Mouse (Mus musculus): Measurements from ENCODE around the gene Wdfy2. TPM values are rescaled to one million over a fixed set of nuclear protein-coding genes. Genes with fewer than 3 reads are reported as not detected.

Gene Wdfy2
- polyA plus RNA-seq, 1 experiment from 2014 or later: 14.8 TPM

GRCm38 (mm10) chr14:62870238-62870638, 32.8 kb downstream of the Wdfy2 start:
- 97% methylated on average over 7 of the region's 7 CpGs for WGBS

GRCm38 (mm10) chr14:62871431-62871830, 34.0 kb downstream of the Wdfy2 start:
- WGBS: 93% methylated on average over 5 of the region's 5 CpGs
- H3K36me3 ChIP-seq: peaks cover 12% of the 10 kb centered on the region
- peaks cover 12% of the 10 kb centered on the region for H3K9me3 ChIP-seq (replicated peaks)
- peaks cover 30% of the 10 kb centered on the region for H3K4me1 ChIP-seq
- no peak overlapping the region for H3K27ac ChIP-seq (replicated peaks)
- DNase-seq (ENCODE audit: low spot score): no peak
- no peak overlapping the region for H3K4me3 ChIP-seq
- H3K27me3 ChIP-seq (ENCODE audit: low read depth, poor library complexity, severe bottlenecking): no peaks in the 10 kb centered on the region

More at GRCm38 (mm10) chr14:62870238-62870638, 32.8 kb downstream of the Wdfy2 start:
- peaks cover 12% of the 10 kb centered on the region for H3K9me3 ChIP-seq (replicated peaks)
- no peaks in the 10 kb centered on the region for H3K27me3 ChIP-seq (ENCODE audit: low read depth, poor library complexity, severe bottlenecking)
- no peak overlapping the region for H3K27ac ChIP-seq (replicated peaks)
- H3K36me3 ChIP-seq: peaks cover 12% of the 10 kb centered on the region
- no peak overlapping the region for H3K4me3 ChIP-seq
- DNase-seq (ENCODE audit: low spot score): no peak
- peaks cover 36% of the 10 kb centered on the region for H3K4me1 ChIP-seq

GRCm38 (mm10) chr14:62871932-62872331, 34.5 kb downstream of the Wdfy2 start:
- WGBS: 93% methylated on average over 2 of the region's 2 CpGs
- no peak overlapping the region for H3K27ac ChIP-seq (replicated peaks)
- H3K4me1 ChIP-seq: peaks cover 29% of the 10 kb centered on the region
- H3K36me3 ChIP-seq: peaks cover 12% of the 10 kb centered on the region
- peaks cover 12% of the 10 kb centered on the region for H3K9me3 ChIP-seq (replicated peaks)
- H3K27me3 ChIP-seq (ENCODE audit: low read depth, poor library complexity, severe bottlenecking): no peaks in the 10 kb centered on the region
- H3K4me3 ChIP-seq: no peak overlapping the region
- no peak for DNase-seq (ENCODE audit: low spot score)

- DNase-seq (ENCODE audit: low spot score): no peak
- WGBS: 54% methylated on average over 4 of the region's 4 CpGs
- no peak overlapping the region for H3K4me3 ChIP-seq
Observed at GRCm38 (mm10) chr14:62873820-62874219, 36.3 kb downstream of the Wdfy2 start.

GRCm38 (mm10) chr14:62874348-62874747, 36.9 kb downstream of the Wdfy2 start:
- peaks cover 35% of the 10 kb centered on the region for H3K4me1 ChIP-seq
- no peaks in the 10 kb centered on the region for H3K27me3 ChIP-seq (ENCODE audit: low read depth, poor library complexity, severe bottlenecking)
- peak; percentile 52 for DNase-seq (ENCODE audit: low spot score)
- H3K4me3 ChIP-seq: no peak overlapping the region
- peak overlapping the region; percentile 67 for H3K27ac ChIP-seq (replicated peaks)
- 29% methylated on average over 8 of the region's 8 CpGs for WGBS
- peaks cover 12% of the 10 kb centered on the region for H3K9me3 ChIP-seq (replicated peaks)
- H3K36me3 ChIP-seq: peaks cover 12% of the 10 kb centered on the region

More at GRCm38 (mm10) chr14:62873820-62874219, 36.3 kb downstream of the Wdfy2 start:
- peaks cover 30% of the 10 kb centered on the region for H3K4me1 ChIP-seq
- peak overlapping the region; percentile 73 for H3K27ac ChIP-seq (replicated peaks)
- H3K9me3 ChIP-seq (replicated peaks): peaks cover 12% of the 10 kb centered on the region
- H3K36me3 ChIP-seq: peaks cover 12% of the 10 kb centered on the region
- no peaks in the 10 kb centered on the region for H3K27me3 ChIP-seq (ENCODE audit: low read depth, poor library complexity, severe bottlenecking)

- Histone ChIP-seq H3K4me3 (no peak overlapping the region), H3K27me3 (ENCODE audit: low read depth, poor library complexity, severe bottlenecking) (no peaks in the 10 kb centered on the region), H3K36me3 (no peaks in the 10 kb centered on the region), H3K27ac (replicated peaks) (peak overlapping the region; percentile 77; the same call in 1 of the 2 replicates), H3K9me3 (replicated peaks) (no peaks in the 10 kb centered on the region), H3K4me1 (peaks cover 66% of the 10 kb centered on the region)
- WGBS: 73% methylated on average over 6 of the region's 6 CpGs
- DNase-seq (ENCODE audit: low spot score): no peak
Observed at GRCm38 (mm10) chr14:62878076-62878475, 40.6 kb downstream of the Wdfy2 start.

- 62% methylated on average over 7 of the region's 7 CpGs for WGBS
- peak overlapping the region; percentile 77 for H3K27ac ChIP-seq (replicated peaks)
Observed at GRCm38 (mm10) chr14:62878634-62879430, 41.4 kb downstream of the Wdfy2 start.

GRCm38 (mm10) chr14:62879497-62879896, 42.0 kb downstream of the Wdfy2 start:
- H3K27ac ChIP-seq (replicated peaks): peak overlapping the region; percentile 77
- no peaks in the 10 kb centered on the region for H3K36me3 ChIP-seq
- H3K9me3 ChIP-seq (replicated peaks): no peaks in the 10 kb centered on the region
- H3K4me3 ChIP-seq: no peak overlapping the region
- DNase-seq (ENCODE audit: low spot score): peak; percentile 63
- peaks cover 58% of the 10 kb centered on the region for H3K4me1 ChIP-seq
- H3K27me3 ChIP-seq (ENCODE audit: low read depth, poor library complexity, severe bottlenecking): no peaks in the 10 kb centered on the region
- 19% methylated on average over 5 of the region's 5 CpGs for WGBS

More at GRCm38 (mm10) chr14:62878634-62879430, 41.4 kb downstream of the Wdfy2 start:
- Histone ChIP-seq H3K36me3 (no peaks in the 10 kb centered on the region), H3K4me1 (peaks cover 64% of the 10 kb centered on the region), H3K9me3 (replicated peaks) (no peaks in the 10 kb centered on the region), H3K27me3 (ENCODE audit: low read depth, poor library complexity, severe bottlenecking) (no peaks in the 10 kb centered on the region), H3K4me3 (no peak overlapping the region)
- no peak for DNase-seq (ENCODE audit: low spot score)

- peaks cover 54% of the 10 kb centered on the region for H3K4me1 ChIP-seq
- no peaks in the 10 kb centered on the region for H3K27me3 ChIP-seq (ENCODE audit: low read depth, poor library complexity, severe bottlenecking)
- no peaks in the 10 kb centered on the region for H3K36me3 ChIP-seq
- peak; percentile 22 for DNase-seq (ENCODE audit: low spot score)
- no peak overlapping the region for H3K4me3 ChIP-seq
- H3K27ac ChIP-seq (replicated peaks): peak overlapping the region; percentile 77
- H3K9me3 ChIP-seq (replicated peaks): no peaks in the 10 kb centered on the region
- 45% methylated on average over 5 of the region's 5 CpGs for WGBS
Observed at GRCm38 (mm10) chr14:62880084-62880851, 42.8 kb downstream of the Wdfy2 start.

GRCm38 (mm10) chr14:62882061-62882614, 44.7 kb downstream of the Wdfy2 start:
- 17% methylated on average over 4 of the region's 4 CpGs for WGBS
- H3K27ac ChIP-seq (replicated peaks): peak overlapping the region; percentile 64
- H3K4me3 ChIP-seq: no peak overlapping the region
- no peak for DNase-seq (ENCODE audit: low spot score)
- H3K4me1 ChIP-seq: peaks cover 54% of the 10 kb centered on the region
- no peaks in the 10 kb centered on the region for H3K9me3 ChIP-seq (replicated peaks)
- no peaks in the 10 kb centered on the region for H3K36me3 ChIP-seq
- H3K27me3 ChIP-seq (ENCODE audit: low read depth, poor library complexity, severe bottlenecking): no peaks in the 10 kb centered on the region

- H3K36me3 ChIP-seq: no peaks in the 10 kb centered on the region
- H3K9me3 ChIP-seq (replicated peaks): no peaks in the 10 kb centered on the region
- peaks cover 41% of the 10 kb centered on the region for H3K4me1 ChIP-seq
- H3K27me3 ChIP-seq (ENCODE audit: low read depth, poor library complexity, severe bottlenecking): no peaks in the 10 kb centered on the region
- H3K27ac ChIP-seq (replicated peaks): no peak overlapping the region
- no peak overlapping the region for H3K4me3 ChIP-seq
- no peak for DNase-seq (ENCODE audit: low spot score)
- WGBS: 61% methylated on average over 1 of the region's 1 CpGs
Observed at GRCm38 (mm10) chr14:62883551-62883950, 46.1 kb downstream of the Wdfy2 start.

GRCm38 (mm10) chr14:62884171-62884570, 46.7 kb downstream of the Wdfy2 start:
- Histone ChIP-seq H3K4me1 (peaks cover 35% of the 10 kb centered on the region), H3K4me3 (no peak overlapping the region), H3K27ac (replicated peaks) (no peak overlapping the region), H3K27me3 (ENCODE audit: low read depth, poor library complexity, severe bottlenecking) (no peaks in the 10 kb centered on the region), H3K36me3 (no peaks in the 10 kb centered on the region), H3K9me3 (replicated peaks) (no peaks in the 10 kb centered on the region)
- WGBS: 67% methylated on average over 5 of the region's 5 CpGs
- no peak for DNase-seq (ENCODE audit: low spot score)
